Mouse (Mus musculus): ENCODE measurements around the gene Igdcc4. TPM values are rescaled to one million over a fixed set of nuclear protein-coding genes. Genes with fewer than 3 reads are reported as not detected.
A peak's percentile ranks its signal among the peaks of the same experiment; 100 is the strongest.

The Igdcc4 gene
- polyA plus RNA-seq, 1 experiment from 2014 or later = 27.3 TPM

DNA sequence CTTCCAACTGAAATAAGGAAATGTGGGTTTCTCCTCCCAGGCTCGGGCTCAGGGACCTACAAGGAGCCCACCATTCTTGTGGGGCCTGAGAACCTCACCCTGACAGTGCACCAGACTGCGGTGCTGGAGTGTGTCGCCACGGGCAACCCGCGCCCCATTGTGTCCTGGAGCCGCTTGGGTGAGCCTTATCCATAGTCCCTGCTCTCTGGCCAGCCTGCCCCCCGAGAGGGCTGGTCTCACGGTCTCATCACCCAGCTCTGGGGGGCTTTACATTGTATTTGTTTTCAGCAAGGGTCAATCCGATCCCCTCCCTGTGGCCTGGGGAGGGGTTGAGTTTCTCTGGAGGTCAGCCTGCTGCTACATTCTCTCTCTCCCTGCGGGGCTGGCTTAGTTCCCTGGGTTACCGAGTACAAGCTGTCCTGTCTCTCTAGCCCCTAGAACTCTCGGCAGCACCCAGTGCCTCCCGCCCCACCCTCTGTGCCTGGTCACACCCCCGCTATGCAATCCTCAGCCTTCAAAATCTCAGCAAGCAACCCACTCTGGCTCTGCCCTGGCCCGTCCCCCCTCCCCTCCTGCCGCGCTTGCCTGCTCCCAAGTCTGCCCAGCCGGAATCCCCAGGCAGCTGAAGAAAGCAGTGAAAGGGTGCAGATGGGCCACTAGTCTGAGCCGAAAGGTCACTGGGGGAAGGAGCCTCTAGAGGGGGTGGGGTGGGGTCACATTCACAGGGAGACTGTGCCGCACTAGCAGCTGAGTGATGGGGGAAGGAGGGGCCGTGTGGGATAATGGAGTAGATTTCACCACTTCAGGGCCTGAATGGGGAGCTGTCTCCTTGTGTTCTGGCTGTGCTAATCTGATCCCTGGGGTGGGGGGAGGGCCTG is 77.3 kb downstream of the Igdcc4 start:
- 18% methylated on average over 22 of the region's 22 CpGs for WGBS

DNA sequence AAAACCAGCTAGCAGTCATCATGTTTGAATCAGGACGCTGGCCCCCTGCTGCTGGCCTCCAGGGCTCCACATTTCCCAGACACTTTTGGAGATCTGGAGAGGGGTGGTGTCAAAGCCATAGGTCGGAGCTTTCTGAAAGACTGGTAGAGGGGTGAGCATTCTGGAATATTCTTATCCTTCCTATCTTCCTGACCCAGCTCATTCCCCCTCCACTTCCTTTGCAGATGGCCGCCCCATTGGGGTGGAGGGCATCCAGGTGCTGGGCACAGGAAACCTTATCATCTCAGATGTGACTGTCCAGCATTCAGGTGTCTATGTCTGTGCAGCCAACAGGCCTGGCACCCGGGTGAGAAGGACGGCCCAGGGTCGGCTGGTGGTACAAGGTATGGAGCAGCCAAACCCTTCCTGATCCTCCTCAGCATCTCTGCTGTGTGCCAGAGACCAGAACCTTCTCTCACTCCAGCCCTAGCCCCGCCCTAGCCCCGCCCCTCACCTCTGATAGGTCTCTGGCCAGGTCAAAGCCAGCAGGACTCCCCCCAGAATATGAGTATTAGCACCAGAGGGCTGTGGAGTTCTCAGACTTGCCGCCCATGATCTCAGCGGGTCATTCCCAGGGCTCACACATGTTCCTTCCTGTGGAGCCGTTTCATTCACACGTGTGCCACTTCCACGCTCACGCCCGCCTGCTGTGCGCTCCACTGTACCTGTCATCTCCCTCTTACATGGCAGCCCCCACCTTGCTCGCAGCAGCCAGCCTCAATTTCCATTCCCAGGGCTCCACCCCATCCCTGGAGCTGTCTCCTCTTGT is 78.7 kb downstream of the Igdcc4 start:
- no peak overlapping the region for H3K4me3 ChIP-seq (replicated peaks)
- no peaks in the 10 kb centered on the region for H3K36me3 ChIP-seq
- no peaks in the 10 kb centered on the region for H3K9me3 ChIP-seq
- no peak for ATAC-seq (ENCODE audit: insufficient read depth, low FRiP score, low read depth)
- H3K4me1 ChIP-seq = peaks cover 36% of the 10 kb centered on the region
- no peaks in the 10 kb centered on the region; the same call in 1 of the 2 replicates for H3K27me3 ChIP-seq (replicated peaks)
- 27% methylated on average over 17 of the region's 17 CpGs for WGBS
- H3K27ac ChIP-seq = no peak overlapping the region
- H3K9ac ChIP-seq = no peak overlapping the region
- peak overlapping the region; percentile 23; the same call in 1 of the 2 replicates for H3K4me2 ChIP-seq

More for the DNA sequence above, 77.3 kb downstream of the Igdcc4 start:
- Histone ChIP-seq H3K4me1 (peaks cover 36% of the 10 kb centered on the region), H3K9me3 (no peaks in the 10 kb centered on the region), H3K4me2 (peak overlapping the region; percentile 38), H3K4me3 (replicated peaks) (peak overlapping the region; percentile 6; the same call in 1 of the 2 replicates), H3K9ac (no peak overlapping the region), H3K36me3 (no peaks in the 10 kb centered on the region), H3K27ac (no peak overlapping the region), H3K27me3 (replicated peaks) (no peaks in the 10 kb centered on the region; the same call in 1 of the 2 replicates)
- peak; percentile 50 for ATAC-seq (ENCODE audit: insufficient read depth, low FRiP score, low read depth)

Other genes starting within 250 kb of the Igdcc4 start
- gene Slc24a1, start 149.9 kb upstream of the Igdcc4 start, polyA plus RNA-seq (2015; fragmentation: Nextera tagmentation; extraction: Ambion mirVana) = 0.03 and 0.08 TPM in 2 replicates
- 41.5 and 50.0 TPM in 2 replicates for gene Ints14, start 140.6 kb upstream of the Igdcc4 start, polyA plus RNA-seq (2015; fragmentation: Nextera tagmentation; extraction: Ambion mirVana)
- 88.5 and 91.6 TPM in 2 replicates for gene Hacd3, start 79.8 kb upstream of the Igdcc4 start, polyA plus RNA-seq (2015; fragmentation: Nextera tagmentation; extraction: Ambion mirVana)
- 32.5 and 39.4 TPM in 2 replicates for gene Dpp8, start 69.1 kb upstream of the Igdcc4 start, polyA plus RNA-seq (2015; fragmentation: Nextera tagmentation; extraction: Ambion mirVana)
- 1.5 TPM in 2 replicates for gene Igdcc3, start 39.7 kb downstream of the Igdcc4 start, polyA plus RNA-seq (2015; fragmentation: Nextera tagmentation; extraction: Ambion mirVana)
- gene Parp16, start 93.9 kb downstream of the Igdcc4 start, polyA plus RNA-seq (2015; fragmentation: Nextera tagmentation; extraction: Ambion mirVana) = 8.5 and 9.1 TPM in 2 replicates
- gene Cilp, start 163.7 kb downstream of the Igdcc4 start, polyA plus RNA-seq (2015; fragmentation: Nextera tagmentation; extraction: Ambion mirVana) = 0.82 and 0.95 TPM in 2 replicates
- 47.8 and 50.4 TPM in 2 replicates for gene Clpx, start 192.8 kb downstream of the Igdcc4 start, polyA plus RNA-seq (2015; fragmentation: Nextera tagmentation; extraction: Ambion mirVana)
- 8.4 and 8.6 TPM in 2 replicates for gene Pdcd7, start 244.6 kb downstream of the Igdcc4 start, polyA plus RNA-seq (2015; fragmentation: Nextera tagmentation; extraction: Ambion mirVana)